22 mouse cellular contexts compared by ENCODE assay signal in the genomic region with DNA sequence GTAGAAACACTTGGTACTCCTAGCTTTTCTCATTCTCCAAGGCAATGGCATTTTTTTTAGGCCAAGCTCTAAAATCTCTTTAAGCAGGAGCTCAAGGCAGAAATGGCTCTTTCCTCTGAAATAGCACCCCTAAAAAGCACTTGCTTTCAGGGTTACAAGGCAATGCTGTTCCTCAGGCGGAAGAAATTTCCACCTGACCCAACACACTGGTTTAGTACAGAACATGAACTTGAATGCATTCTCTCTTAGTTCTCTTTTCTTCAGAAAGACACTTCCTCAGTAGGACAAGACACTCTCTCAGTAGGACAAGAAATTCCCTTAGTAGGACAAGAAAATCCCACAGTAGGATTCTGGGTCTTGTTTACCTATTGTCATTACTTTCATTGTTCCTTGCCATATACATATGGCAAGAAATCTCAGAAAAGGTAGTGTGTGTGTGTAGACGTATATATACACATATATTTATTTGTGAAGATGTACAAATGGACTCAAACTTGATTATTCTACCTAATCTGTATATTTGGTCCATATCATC. TPM values are rescaled to one million over a fixed set of nuclear protein-coding genes. Genes with fewer than 3 reads are reported as not detected.
DNase-seq lines count a peak whose midpoint lies in the region; ATAC-seq and TF ChIP-seq lines count a peak whose summit lies in the region.
"Had no signal": no experiment of that assay in that cellular context is flagged by ENCODE, and none has a peak within 500 bp of the region (broad histone marks: within the 10 kb centered on the region; RNA-seq: fewer than 3 reads in every experiment).

No protein-coding gene starts in this region.

- 44% methylated on average over 2 of the region's 2 CpGs for WGBS in liver, embryonic 15.5 days (ENCODE audit: insufficient replicate concordance)
- WGBS in thymus, adult 2 months = 85% methylated on average over 2 of the region's 2 CpGs

- TF ChIP-seq CTCF in thymus, adult 2 months (IDR thresholded peaks at IDR 0.05; ENCODE audit: borderline replicate concordance, control insufficient read depth, extremely low read depth, insufficient read depth, low read length, poor library complexity) = no peak

- 0 out of 2 replicates have a peak overlapping the region, but pooled peaks have one; percentile 21 for H3K27ac ChIP-seq in liver, embryonic 15.5 days (replicated peaks)
- peak overlapping the region; percentile 54; the same call in 1 of the 2 replicates for H3K27ac ChIP-seq in thymus, adult 2 months (ENCODE audit: control insufficient read depth, insufficient read depth, low read length)
- H3K27ac ChIP-seq: embryonic facial prominence, embryonic 13.5 days; forebrain, embryonic 12.5 days; heart, embryonic 15.5 days; hindbrain, embryonic 14.5 days had no signal

- no peak overlapping the region for H3K4me2 ChIP-seq in liver, embryonic 15.5 days
- H3K4me2 ChIP-seq: embryonic facial prominence, embryonic 13.5 days; forebrain, embryonic 12.5 days; heart, embryonic 11.5 days; heart, embryonic 15.5 days; hindbrain, embryonic 14.5 days had no signal

- H3K4me1 ChIP-seq in liver, embryonic 15.5 days (replicated peaks) = no peaks in the 10 kb centered on the region
- H3K4me1 ChIP-seq in thymus, adult 2 months (replicated peaks; ENCODE audit: control insufficient read depth, insufficient read depth, low read length) = peaks cover 40% of the 10 kb centered on the region
- H3K4me1 ChIP-seq: embryonic facial prominence, embryonic 13.5 days; forebrain, embryonic 12.5 days; heart, embryonic 15.5 days had no signal

- no peak for DNase-seq in liver
- DNase-seq in thymus, adult 2 months = no peak
- DNase-seq in thymus, postnatal 10 days (ENCODE audit: low spot score in 2 of 2) = no peak
- peak; percentile 39 for DNase-seq in naive thymus-derived CD4-positive, alpha-beta T cell, adult 2 months (ENCODE audit: low read depth)
- DNase-seq in embryo, embryonic 9.5 days (ENCODE audit: extremely low spot score) = no peak
- DNase-seq: adrenal gland, postnatal 10 days; cerebellum, adult 11-12 months; cerebellum, adult 9-10 months; cerebellum, postnatal 25 days; gastrocnemius, postnatal 10 days; heart, adult 18-20 months; heart, postnatal 14 days had no signal

- H3K27me3 ChIP-seq in liver, embryonic 15.5 days = no peaks in the 10 kb centered on the region
- no peaks in the 10 kb centered on the region for H3K27me3 ChIP-seq in thymus, adult 2 months (ENCODE audit: control insufficient read depth, insufficient read depth, low read length)
- H3K27me3 ChIP-seq: embryonic facial prominence, embryonic 13.5 days; forebrain, embryonic 12.5 days; heart, embryonic 15.5 days had no signal

- ATAC-seq in liver, embryonic 15.5 days (ENCODE audit: insufficient read depth) = no peak
- ATAC-seq: forebrain, embryonic 16.5 days had no signal

- no peaks in the 10 kb centered on the region for H3K9me3 ChIP-seq in liver, embryonic 15.5 days (replicated peaks)
- H3K9me3 ChIP-seq: embryonic facial prominence, embryonic 13.5 days; forebrain, embryonic 12.5 days; G1E; heart, embryonic 15.5 days had no signal

- TF ChIP-seq POLR2A in thymus, adult 2 months (IDR thresholded peaks at IDR 0.05; ENCODE audit: control insufficient read depth, extremely low read depth, insufficient read depth, low read length, poor library complexity) = no peak

- no peaks in the 10 kb centered on the region for H3K36me3 ChIP-seq in liver, embryonic 15.5 days (replicated peaks)
- H3K36me3 ChIP-seq in thymus, adult 2 months (ENCODE audit: control insufficient read depth, insufficient read depth, low read length) = peaks cover 28% of the 10 kb centered on the region
- H3K36me3 ChIP-seq: embryonic facial prominence, embryonic 13.5 days; forebrain, embryonic 12.5 days; G1E; heart, embryonic 15.5 days had no signal

- no peak overlapping the region for H3K4me3 ChIP-seq in liver, embryonic 15.5 days (replicated peaks)
- H3K4me3 ChIP-seq in thymus, adult 2 months (ENCODE audit: control insufficient read depth, insufficient read depth, low read length) = no peak overlapping the region
- H3K4me3 ChIP-seq: embryonic facial prominence, embryonic 13.5 days; forebrain, embryonic 12.5 days; heart, embryonic 15.5 days had no signal

- H3K9ac ChIP-seq in liver, embryonic 15.5 days = no peak overlapping the region
- H3K9ac ChIP-seq: embryonic facial prominence, embryonic 13.5 days; forebrain, embryonic 12.5 days; heart, embryonic 15.5 days; hindbrain, embryonic 14.5 days had no signal

RNA-seq across cellular contexts. Expression of gene Sell, which starts 12.9 kb away (rescaled TPM):
- 10.9 and 11.8 TPM in 2 replicates for polyA plus RNA-seq in liver, embryonic 15.5 days (2015; fragmentation: Nextera tagmentation; extraction: Ambion mirVana)
- polyA plus RNA-seq in thymus, adult 2 months (2012; rRNA removed) = 66.6 and 68.0 TPM in 2 replicates
- polyA plus RNA-seq: forebrain, embryonic 12.5 days; G1E; hindbrain, embryonic 14.5 days had no signal

RNA-seq across cellular contexts. Expression of gene Sele, which starts 26.6 kb away (rescaled TPM):
- 0.05 TPM in 1 of 2 replicates, not detected in the other for polyA plus RNA-seq in liver, embryonic 15.5 days (2015; fragmentation: Nextera tagmentation; extraction: Ambion mirVana)
- 0.13 and 0.18 TPM in 2 replicates for polyA plus RNA-seq in thymus, adult 2 months (2012; rRNA removed)
- polyA plus RNA-seq: cortical plate, adult 2 months; embryonic facial prominence, embryonic 13.5 days; forebrain, embryonic 12.5 days; forebrain, embryonic 16.5 days; frontal cortex, adult 2 months; G1E; hindbrain, embryonic 14.5 days had no signal

RNA-seq across cellular contexts. Expression of gene Selp, which starts 40.4 kb away (rescaled TPM):
- polyA plus RNA-seq in liver, embryonic 15.5 days (2015; fragmentation: Nextera tagmentation; extraction: Ambion mirVana) = 0.60 and 0.61 TPM in 2 replicates
- 1.3 and 2.8 TPM in 2 replicates for polyA plus RNA-seq in thymus, adult 2 months (2012; rRNA removed)
- polyA plus RNA-seq: embryonic facial prominence, embryonic 13.5 days; forebrain, embryonic 12.5 days; forebrain, embryonic 16.5 days; frontal cortex, adult 2 months; G1E; hindbrain, embryonic 14.5 days had no signal
